Mouse (Mus musculus) megakaryocyte, embryonic 14.5 days (primary cell): ENCODE results near the gene Olfr1369-ps1.

Source experiments
- FLI1 ChIP-seq: IDR thresholded peaks from 2 replicates; pipeline ENCODE4 v1.6.1; 2012; ENCODE audit warnings: low read length, inconsistent platforms, mixed read lengths
- GATA1 ChIP-seq: IDR thresholded peaks from 3 replicates; pipeline ENCODE4 v1.6.1; 2012; ENCODE audit warnings: mixed read lengths, low read length, inconsistent platforms, borderline replicate concordance

DNA sequence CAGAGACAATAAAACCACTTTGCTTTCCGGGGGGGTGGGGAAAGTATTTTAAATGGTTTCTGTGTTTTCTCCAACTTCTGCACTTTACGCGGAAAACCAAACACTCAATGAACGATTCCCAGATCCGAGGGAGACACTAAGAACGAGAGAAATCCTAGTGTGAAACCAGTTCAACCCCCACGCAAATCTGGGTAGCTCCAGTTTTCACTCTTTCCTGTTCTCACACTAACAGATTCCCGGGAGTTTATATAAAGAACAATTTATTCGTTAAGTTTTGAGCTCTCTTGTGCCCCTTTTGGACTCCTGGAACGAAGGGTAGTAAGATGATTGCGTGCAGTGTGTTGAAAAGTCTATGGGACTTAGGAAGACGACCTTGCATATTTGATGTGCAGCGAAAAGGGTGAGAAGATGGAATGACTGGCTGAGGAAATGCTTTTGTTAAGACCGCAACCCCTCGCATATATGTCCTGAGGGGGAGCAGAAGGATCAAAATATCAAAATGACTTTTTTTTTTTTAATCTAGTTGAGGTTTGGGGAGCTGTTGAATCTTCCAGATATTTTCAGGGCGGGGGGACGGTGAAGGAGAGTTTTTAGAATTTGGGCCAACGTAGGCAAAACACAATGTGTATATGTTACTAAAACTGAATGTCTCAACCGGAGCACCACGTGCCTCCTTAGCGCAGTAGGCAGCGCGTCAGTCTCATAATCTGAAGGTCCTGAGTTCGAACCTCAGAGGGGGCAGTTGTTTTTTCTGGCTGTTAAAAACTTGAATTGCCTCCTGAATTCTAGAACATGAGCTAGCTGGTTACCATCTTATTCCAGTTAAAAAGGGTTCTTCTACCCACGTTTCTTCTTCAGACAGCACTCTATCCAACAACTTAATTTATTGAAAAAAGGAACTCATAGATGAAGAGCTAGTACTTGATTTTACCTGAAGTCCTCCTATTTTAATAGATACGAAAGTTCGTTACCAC is 55.9 kb downstream of the Olfr1369-ps1 start:
- TF ChIP-seq GATA1, result no peak
- no peak for TF ChIP-seq FLI1
